Mouse (Mus musculus): ENCODE measurements around the gene Ddx3x.

- no peak for TF ChIP-seq POLR2A (IDR thresholded peaks at IDR 0.05; ENCODE audit: low read depth, low read length)
- no peak for TF ChIP-seq CTCF (IDR thresholded peaks at IDR 0.05; ENCODE audit: extremely low read depth, insufficient read length, insufficient replicate concordance, low read depth, low read length)
Measured at GRCm38 (mm10) chrX:13295229-13295571, 14.4 kb downstream of the Ddx3x start.

Data from small intestine, adult 2 months (tissue).